Mouse (Mus musculus): ENCODE measurements at regions not wholly inside any gene's neighbourhood (a gene's known extent, or its start where the extent isn't known, plus 50 kb on each side); places are given as distances from the start of the nearest gene placed in this dataset.

DNA sequence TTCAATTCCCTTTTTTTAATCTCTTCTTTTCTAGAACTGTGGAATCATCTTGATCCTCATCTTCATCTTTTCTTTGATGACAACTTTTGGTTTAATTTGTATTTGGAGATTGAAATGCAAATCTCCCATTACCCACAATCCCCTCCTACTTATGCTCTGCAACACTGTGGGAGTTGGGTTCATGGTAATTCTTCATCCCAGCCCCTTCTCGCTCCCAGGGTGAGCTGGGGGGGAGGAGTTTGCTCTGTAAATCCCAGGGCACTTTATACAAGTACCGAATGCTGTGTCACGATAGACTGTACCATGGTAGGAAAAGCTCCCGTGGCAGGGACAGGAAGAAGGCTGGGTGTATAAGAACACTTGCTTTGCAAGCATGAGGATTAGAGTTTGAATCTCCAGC lies 193.8 kb downstream of the Uaca start:
- H3K9me3 ChIP-seq (ENCODE audit: low read length), result no peaks in the 10 kb centered on the region
- H3K36me3 ChIP-seq (ENCODE audit: insufficient read depth, low read length), result no peaks in the 10 kb centered on the region
- 0 out of 2 replicates have a peak, but pooled peaks cover 2% of the 10 kb centered on the region for H3K27me3 ChIP-seq (ENCODE audit: insufficient read depth, low read length)
- no peak overlapping the region for H3K4me3 ChIP-seq (replicated peaks; ENCODE audit: low read length)
- H3K4me1 ChIP-seq (replicated peaks; ENCODE audit: low read depth, low read length), result peaks cover 7% of the 10 kb centered on the region
- TF ChIP-seq POU5F1 (IDR thresholded peaks at IDR 0.05; ENCODE audit: borderline replicate concordance, low read length) (no peak), NANOG (IDR thresholded peaks at IDR 0.05; ENCODE audit: borderline replicate concordance, low read length) (no peak), CTCF (conservative IDR thresholded peaks at IDR 0.05; ENCODE audit: low read length) (no peak)

DNA sequence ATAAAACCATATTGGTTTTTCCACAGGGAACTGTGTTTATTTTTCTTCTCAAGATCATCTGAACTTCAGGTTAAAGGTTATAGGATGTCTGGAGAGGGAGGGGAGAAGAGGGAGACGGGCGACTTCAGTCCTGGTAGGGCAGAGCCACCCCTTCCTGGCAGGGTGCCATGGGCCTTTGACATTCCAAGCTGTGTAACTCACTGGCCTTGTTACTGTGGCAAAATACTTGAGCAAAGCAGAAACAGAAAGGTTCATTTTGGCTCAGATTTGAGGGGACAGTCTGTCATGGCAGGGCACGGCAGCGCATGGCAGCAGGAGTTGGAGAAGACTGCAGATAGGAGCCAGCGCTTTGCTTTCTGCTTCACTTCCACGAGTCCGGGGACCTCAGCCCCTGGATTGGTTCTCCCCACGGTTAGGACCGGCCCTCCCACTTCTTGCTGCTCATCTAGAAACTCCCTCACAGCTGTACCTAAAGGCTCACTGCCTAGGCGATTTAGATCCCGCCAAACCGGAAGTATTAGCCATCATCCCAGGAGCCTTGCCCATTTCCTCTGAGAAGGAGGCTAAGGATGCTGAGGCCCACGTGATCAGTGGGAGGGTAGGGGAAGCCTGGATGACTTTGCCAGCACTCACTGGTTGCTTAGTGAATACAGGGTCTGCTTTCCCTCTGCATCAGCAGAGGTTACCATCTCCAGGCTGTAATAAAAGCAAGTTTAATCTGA lies 195.5 kb downstream of the Uaca start:
- no peaks in the 10 kb centered on the region for H3K36me3 ChIP-seq (ENCODE audit: insufficient read depth, low read length)
- TF ChIP-seq CTCF (conservative IDR thresholded peaks at IDR 0.05; ENCODE audit: low read length) (no peak), NANOG (IDR thresholded peaks at IDR 0.05; ENCODE audit: borderline replicate concordance, low read length) (no peak), POU5F1 (IDR thresholded peaks at IDR 0.05; ENCODE audit: borderline replicate concordance, low read length) (no peak)
- H3K27me3 ChIP-seq (ENCODE audit: insufficient read depth, low read length), result 0 out of 2 replicates have a peak, but pooled peaks cover 2% of the 10 kb centered on the region
- H3K4me1 ChIP-seq (replicated peaks; ENCODE audit: low read depth, low read length), result peaks cover 7% of the 10 kb centered on the region
- no peak overlapping the region for H3K4me3 ChIP-seq (replicated peaks; ENCODE audit: low read length)
- no peaks in the 10 kb centered on the region for H3K9me3 ChIP-seq (ENCODE audit: low read length)

DNA sequence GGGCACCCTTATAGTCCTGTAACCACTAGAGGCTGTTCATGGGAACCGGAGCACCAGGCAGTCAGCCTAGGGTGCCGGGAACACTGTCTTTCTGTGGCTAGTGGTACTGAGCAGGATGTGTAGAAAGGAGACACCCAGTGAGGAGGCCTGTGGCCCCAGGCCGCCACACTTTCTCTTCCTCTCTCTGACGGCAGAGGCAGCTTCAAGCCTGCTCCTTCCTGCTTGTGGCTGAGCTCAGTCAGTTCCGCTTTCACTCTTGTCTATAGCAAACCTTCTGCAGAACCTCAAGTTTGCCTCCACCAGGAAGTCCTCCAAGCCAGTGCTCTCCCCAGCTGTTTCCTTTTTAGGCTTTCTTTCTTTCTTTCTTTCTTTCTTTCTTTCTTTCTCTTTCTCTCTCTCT lies 197.2 kb downstream of the Uaca start:
- Histone ChIP-seq H3K36me3 (ENCODE audit: insufficient read depth, low read length) (no peaks in the 10 kb centered on the region), H3K4me1 (replicated peaks; ENCODE audit: low read depth, low read length) (peaks cover 7% of the 10 kb centered on the region), H3K9me3 (ENCODE audit: low read length) (no peaks in the 10 kb centered on the region), H3K4me3 (replicated peaks; ENCODE audit: low read length) (no peak overlapping the region), H3K27me3 (ENCODE audit: insufficient read depth, low read length) (0 out of 2 replicates have a peak, but pooled peaks cover 2% of the 10 kb centered on the region)
- TF ChIP-seq NANOG (IDR thresholded peaks at IDR 0.05; ENCODE audit: borderline replicate concordance, low read length), result no peak
- TF ChIP-seq CTCF (conservative IDR thresholded peaks at IDR 0.05; ENCODE audit: low read length), result no peak
- no peak for TF ChIP-seq POU5F1 (IDR thresholded peaks at IDR 0.05; ENCODE audit: borderline replicate concordance, low read length)

DNA sequence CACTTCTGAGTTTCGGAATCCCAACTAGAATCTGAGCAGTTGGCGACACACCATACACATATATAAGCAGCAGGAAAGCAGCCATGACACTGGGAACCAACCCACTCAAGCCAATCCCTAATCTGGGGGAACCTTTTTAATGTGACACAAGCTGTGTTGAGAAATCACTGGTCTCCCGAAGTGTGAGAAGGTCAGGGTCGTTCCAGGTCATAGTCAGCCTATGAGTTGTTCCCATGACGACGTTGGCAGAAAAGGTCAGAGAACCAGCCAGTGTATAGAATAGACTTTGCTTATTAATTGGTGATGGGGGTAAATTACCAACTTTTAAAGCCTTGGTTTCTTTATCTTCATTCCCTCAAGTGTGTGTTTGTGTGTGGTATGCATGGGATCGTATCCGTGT lies 199.3 kb downstream of the Uaca start:
- Histone ChIP-seq H3K9me3 (ENCODE audit: low read length) (no peaks in the 10 kb centered on the region), H3K27me3 (ENCODE audit: insufficient read depth, low read length) (0 out of 2 replicates have a peak, but pooled peaks cover 3% of the 10 kb centered on the region)

DNA sequence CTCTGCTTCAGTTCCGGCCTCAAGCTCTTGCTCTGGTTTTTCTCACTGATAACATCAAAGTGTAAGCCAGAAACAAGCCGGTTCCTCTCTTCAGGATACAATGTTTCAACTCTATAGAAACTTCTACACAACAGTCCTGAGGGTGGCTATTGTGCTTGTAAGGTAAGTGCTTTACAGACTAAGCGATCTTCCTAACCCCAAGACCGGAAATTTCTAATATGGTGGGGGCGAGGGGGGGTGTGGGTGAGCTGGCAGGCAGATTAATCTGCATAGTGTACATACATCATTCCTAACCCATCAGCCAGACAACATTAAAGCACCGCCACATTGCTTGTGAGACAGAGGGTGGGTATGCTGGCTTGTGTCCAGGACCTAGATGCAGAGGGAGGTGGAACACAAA lies 200.8 kb downstream of the Uaca start:
- peaks cover 1% of the 10 kb centered on the region for H3K4me1 ChIP-seq (replicated peaks; ENCODE audit: low read depth, low read length)
- no peaks in the 10 kb centered on the region for H3K9me3 ChIP-seq (ENCODE audit: low read length)
- TF ChIP-seq POU5F1 (IDR thresholded peaks at IDR 0.05; ENCODE audit: borderline replicate concordance, low read length), result no peak
- no peak for TF ChIP-seq NANOG (IDR thresholded peaks at IDR 0.05; ENCODE audit: borderline replicate concordance, low read length)
- no peak for TF ChIP-seq CTCF (conservative IDR thresholded peaks at IDR 0.05; ENCODE audit: low read length)
- H3K36me3 ChIP-seq (ENCODE audit: insufficient read depth, low read length), result no peaks in the 10 kb centered on the region
- 0 out of 2 replicates have a peak, but pooled peaks cover 4% of the 10 kb centered on the region for H3K27me3 ChIP-seq (ENCODE audit: insufficient read depth, low read length)
- no peak overlapping the region for H3K4me3 ChIP-seq (replicated peaks; ENCODE audit: low read length)

More for the DNA sequence above, 199.3 kb downstream of the Uaca start:
- Histone ChIP-seq H3K4me1 (replicated peaks; ENCODE audit: low read depth, low read length) (peaks cover 7% of the 10 kb centered on the region), H3K4me3 (replicated peaks; ENCODE audit: low read length) (no peak overlapping the region), H3K36me3 (ENCODE audit: insufficient read depth, low read length) (no peaks in the 10 kb centered on the region)
- TF ChIP-seq CTCF (conservative IDR thresholded peaks at IDR 0.05; ENCODE audit: low read length) (no peak), POU5F1 (IDR thresholded peaks at IDR 0.05; ENCODE audit: borderline replicate concordance, low read length) (no peak), NANOG (IDR thresholded peaks at IDR 0.05; ENCODE audit: borderline replicate concordance, low read length) (no peak)

DNA sequence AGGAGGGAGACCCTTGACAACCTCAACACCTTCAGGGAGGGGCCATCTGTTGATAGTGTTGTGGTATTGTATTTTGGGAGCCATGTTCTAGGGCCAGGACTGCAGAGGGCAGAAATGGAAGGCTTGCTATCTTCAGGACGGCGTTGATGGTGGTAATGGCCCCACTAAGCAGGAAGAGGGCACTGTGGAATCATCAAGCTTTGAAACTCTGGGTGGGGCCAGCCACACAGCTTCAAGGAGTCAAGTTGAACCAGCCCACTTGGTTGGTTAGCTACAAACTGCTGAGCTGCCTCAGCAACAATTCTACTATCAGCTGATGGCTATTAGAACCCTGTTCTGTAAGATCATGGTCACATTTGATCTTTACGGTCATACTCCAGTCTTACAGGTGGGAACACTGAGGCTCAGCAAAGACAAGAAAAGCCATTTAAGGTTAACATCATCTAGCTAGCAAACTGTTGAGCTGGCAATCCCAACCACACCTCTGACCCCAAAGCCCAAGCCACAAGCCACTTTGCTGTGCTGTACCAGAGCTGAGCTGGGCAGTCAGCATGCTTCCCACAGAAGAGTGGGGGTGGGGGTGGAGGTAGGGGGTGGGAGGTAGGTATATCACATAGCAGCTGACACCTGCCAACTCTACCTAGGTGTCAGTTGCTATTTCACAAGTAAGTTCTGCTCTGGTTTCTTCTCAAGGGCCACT lies 203.9 kb downstream of the Uaca start:
- H3K4me1 ChIP-seq (replicated peaks; ENCODE audit: low read depth, low read length), result peaks cover 8% of the 10 kb centered on the region
- no peak for TF ChIP-seq NANOG (IDR thresholded peaks at IDR 0.05; ENCODE audit: borderline replicate concordance, low read length)
- no peak for TF ChIP-seq POU5F1 (IDR thresholded peaks at IDR 0.05; ENCODE audit: borderline replicate concordance, low read length)
- TF ChIP-seq CTCF (conservative IDR thresholded peaks at IDR 0.05; ENCODE audit: low read length), result no peak
- 0 out of 2 replicates have a peak, but pooled peaks cover 9% of the 10 kb centered on the region for H3K27me3 ChIP-seq (ENCODE audit: insufficient read depth, low read length)
- no peak overlapping the region for H3K4me3 ChIP-seq (replicated peaks; ENCODE audit: low read length)
- no peaks in the 10 kb centered on the region for H3K36me3 ChIP-seq (ENCODE audit: insufficient read depth, low read length)
- no peaks in the 10 kb centered on the region for H3K9me3 ChIP-seq (ENCODE audit: low read length)

DNA sequence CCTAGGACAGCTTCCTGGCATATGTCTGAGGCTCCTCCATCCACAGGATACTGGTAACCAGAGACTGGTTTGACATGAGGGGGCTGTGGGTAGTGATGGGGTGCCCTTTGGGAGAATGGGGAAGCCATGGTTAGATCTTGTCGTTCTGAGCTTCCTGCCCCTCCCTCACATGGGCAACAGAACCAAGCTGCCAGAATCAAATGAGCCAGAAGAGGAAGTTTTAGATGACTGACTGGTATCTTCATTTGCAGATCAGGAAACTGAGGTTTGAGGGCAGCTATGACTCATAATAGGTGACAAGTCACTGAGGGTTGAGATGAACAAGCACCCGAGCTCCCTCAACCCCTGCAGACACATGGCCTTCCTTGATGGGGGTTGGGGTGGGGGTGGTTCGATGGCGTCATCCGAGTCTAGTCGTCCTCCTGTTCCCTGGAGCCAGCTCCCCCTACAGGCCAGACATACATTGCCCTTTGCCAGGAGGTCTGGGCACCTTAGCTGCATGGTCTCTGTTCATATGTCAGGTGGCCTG lies 204.7 kb downstream of the Uaca start:
- TF ChIP-seq CTCF (conservative IDR thresholded peaks at IDR 0.05; ENCODE audit: low read length) (peak; percentile 42), NANOG (IDR thresholded peaks at IDR 0.05; ENCODE audit: borderline replicate concordance, low read length) (no peak)
- no peaks in the 10 kb centered on the region for H3K9me3 ChIP-seq (ENCODE audit: low read length)
- 0 out of 2 replicates have a peak, but pooled peaks cover 9% of the 10 kb centered on the region for H3K27me3 ChIP-seq (ENCODE audit: insufficient read depth, low read length)

DNA sequence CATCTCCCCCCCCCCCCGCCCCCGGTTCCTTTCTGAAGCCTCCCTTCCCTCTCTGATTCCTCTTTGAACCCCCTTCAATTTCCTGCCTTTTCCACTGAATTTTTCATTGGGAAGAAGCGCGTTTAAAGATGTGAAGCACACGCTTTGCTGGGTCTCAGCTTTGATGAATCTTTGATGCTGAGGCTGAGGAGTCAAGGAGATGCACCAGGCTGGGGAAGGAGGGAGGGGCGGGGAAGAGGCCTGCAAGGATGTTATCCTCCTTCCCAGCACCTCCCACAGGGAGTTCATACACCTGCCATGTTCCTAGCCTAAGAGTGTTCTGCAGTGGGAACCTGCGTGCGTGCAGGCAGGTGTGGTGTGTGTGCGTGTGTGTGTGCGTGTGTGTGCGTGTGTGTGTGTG lies 205.9 kb downstream of the Uaca start:
- H3K4me3 ChIP-seq (replicated peaks; ENCODE audit: low read length), result no peak overlapping the region
- H3K36me3 ChIP-seq (ENCODE audit: insufficient read depth, low read length), result no peaks in the 10 kb centered on the region
- H3K27me3 ChIP-seq (ENCODE audit: insufficient read depth, low read length), result 0 out of 2 replicates have a peak, but pooled peaks cover 9% of the 10 kb centered on the region
- no peak for TF ChIP-seq POU5F1 (IDR thresholded peaks at IDR 0.05; ENCODE audit: borderline replicate concordance, low read length)
- TF ChIP-seq NANOG (IDR thresholded peaks at IDR 0.05; ENCODE audit: borderline replicate concordance, low read length), result no peak
- no peak for TF ChIP-seq CTCF (conservative IDR thresholded peaks at IDR 0.05; ENCODE audit: low read length)
- H3K4me1 ChIP-seq (replicated peaks; ENCODE audit: low read depth, low read length), result peaks cover 8% of the 10 kb centered on the region
- no peaks in the 10 kb centered on the region for H3K9me3 ChIP-seq (ENCODE audit: low read length)

More for the DNA sequence above, 204.7 kb downstream of the Uaca start:
- no peak overlapping the region for H3K4me3 ChIP-seq (replicated peaks; ENCODE audit: low read length)
- H3K4me1 ChIP-seq (replicated peaks; ENCODE audit: low read depth, low read length), result peaks cover 8% of the 10 kb centered on the region
- no peaks in the 10 kb centered on the region for H3K36me3 ChIP-seq (ENCODE audit: insufficient read depth, low read length)
